Mouse (Mus musculus) heart, embryonic 11.5 days (tissue): Measurements from ENCODE around the gene Gprasp2. TPM values are rescaled to one million over a fixed set of nuclear protein-coding genes. Genes with fewer than 3 reads are reported as not detected.

ENCODE experiments used
- polyA plus RNA-seq: library from polyadenylated mRNA; unstranded; fragments of >200 nt; fragmentation: Nextera tagmentation; extraction: Ambion mirVana; gene quantifications from 2 replicates; pipeline ENCODE4 v1.2.1, GENCODE M21; 2014

The Gprasp2 gene
- polyA plus RNA-seq, 1 experiment from 2014 or later, result 14.3 TPM

Other genes starting within 250 kb of the Gprasp2 start
- 0.32 and 0.44 TPM in 2 replicates for gene Nxf7, start 240.3 kb upstream of the Gprasp2 start, polyA plus RNA-seq
- not detected in 2 replicates for gene Prame, start 211.3 kb upstream of the Gprasp2 start, polyA plus RNA-seq
- not detected in 2 replicates for gene Tcp11x2, start 145.2 kb upstream of the Gprasp2 start, polyA plus RNA-seq
- gene Tmsb15a, start 113.8 kb upstream of the Gprasp2 start, polyA plus RNA-seq, result not detected in 2 replicates
- gene Armcx5, start 96.3 kb upstream of the Gprasp2 start, polyA plus RNA-seq, result 6.9 and 9.4 TPM in 2 replicates
- gene Gprasp1, start 96.3 kb upstream of the Gprasp2 start, polyA plus RNA-seq, result 34.7 and 41.5 TPM in 2 replicates
- 60.0 and 68.4 TPM in 2 replicates for gene Bhlhb9, start 41.4 kb upstream of the Gprasp2 start, polyA plus RNA-seq
- gene Arxes2, start 154.8 kb downstream of the Gprasp2 start, polyA plus RNA-seq, result 91.8 and 97.4 TPM in 2 replicates
- 35.3 and 40.6 TPM in 2 replicates for gene Arxes1, start 194.3 kb downstream of the Gprasp2 start, polyA plus RNA-seq
- gene Bex2, start 229.2 kb downstream of the Gprasp2 start, polyA plus RNA-seq, result 58.7 and 66.7 TPM in 2 replicates
- 0.53 and 0.56 TPM in 2 replicates for gene Nxf3, start 246.2 kb downstream of the Gprasp2 start, polyA plus RNA-seq